Mouse (Mus musculus): ENCODE data around the gene Fkbp2. TPM values are rescaled to one million over a fixed set of nuclear protein-coding genes. Genes with fewer than 3 reads are reported as not detected.
A peak's percentile ranks its signal among the peaks of the same experiment; 100 is the strongest.

Gene Fkbp2
- polyA plus RNA-seq, 1 experiment: 96.8 TPM

GRCm38 (mm10) chr19:6968491-6969271, 11.6 kb downstream of the Fkbp2 start:
- H3K36me3 ChIP-seq (ENCODE audit: control insufficient read depth, insufficient read depth): no peaks in the 10 kb centered on the region
- H3ac ChIP-seq (ENCODE audit: control insufficient read depth, insufficient read length): peak overlapping the region; percentile 60
- peak overlapping the region; percentile 90 for H3K4me2 ChIP-seq (ENCODE audit: low read depth)
- peaks cover 16% of the 10 kb centered on the region for H3K79me2 ChIP-seq (ENCODE audit: control insufficient read depth, insufficient read depth)
- peak overlapping the region; percentile 61 for H3K4me3 ChIP-seq
- TF ChIP-seq MAX (IDR thresholded peaks at IDR 0.05; ENCODE audit: low read depth): no peak
- TF ChIP-seq POLR2AphosphoS2 (IDR thresholded peaks at IDR 0.05; ENCODE audit: insufficient read length, low read depth): no peak
- TF ChIP-seq USF1 (IDR thresholded peaks at IDR 0.05; ENCODE audit: low read depth): no peak
- TF ChIP-seq POLR2A (IDR thresholded peaks at IDR 0.05; ENCODE audit: insufficient read length, low read depth): no peak
- TF ChIP-seq E2F4 (IDR thresholded peaks at IDR 0.05; ENCODE audit: insufficient read depth): no peak
- TF ChIP-seq TCF3 (IDR thresholded peaks at IDR 0.05; ENCODE audit: insufficient read length, low read depth): no peak
- no peak for TF ChIP-seq TCF12 (IDR thresholded peaks at IDR 0.05; ENCODE audit: insufficient read depth, poor library complexity, severe bottlenecking)
- TF ChIP-seq SRF (IDR thresholded peaks at IDR 0.05; ENCODE audit: control insufficient read depth, insufficient read length, low read depth): no peak
- TF ChIP-seq MYOG (IDR thresholded peaks at IDR 0.05; ENCODE audit: control insufficient read depth in 1 of 3, insufficient read depth in 1 of 3, insufficient read length in 2 of 3, low read depth in 2 of 3): no peak
- no peak for TF ChIP-seq CEBPB (IDR thresholded peaks at IDR 0.05; ENCODE audit: insufficient read depth, poor library complexity, severe bottlenecking)
- no peak for TF ChIP-seq MYOD1 (IDR thresholded peaks at IDR 0.05; ENCODE audit: control insufficient read depth in 1 of 3, insufficient read length in 2 of 3, low read depth in 2 of 3)
- no peak for TF ChIP-seq REST (IDR thresholded peaks at IDR 0.05; ENCODE audit: insufficient read depth, insufficient read length)
- no peaks in the 10 kb centered on the region for H3K27me3 ChIP-seq (ENCODE audit: control insufficient read depth, insufficient read depth, insufficient read length)

GRCm38 (mm10) chr19:6956461-6956860, 23.8 kb downstream of the Fkbp2 start:
- Histone ChIP-seq H3ac (ENCODE audit: control insufficient read depth, insufficient read length) (no peak overlapping the region), H3K4me3 (no peak overlapping the region), H3K4me2 (ENCODE audit: low read depth) (no peak overlapping the region), H3K27me3 (ENCODE audit: control insufficient read depth, insufficient read depth, insufficient read length) (no peaks in the 10 kb centered on the region), H3K36me3 (ENCODE audit: control insufficient read depth, insufficient read depth) (peaks cover 5% of the 10 kb centered on the region), H3K79me2 (ENCODE audit: control insufficient read depth, insufficient read depth) (no peaks in the 10 kb centered on the region)
- no peak for TF ChIP-seq CEBPB (IDR thresholded peaks at IDR 0.05; ENCODE audit: insufficient read depth, poor library complexity, severe bottlenecking)
- no peak for TF ChIP-seq MYOD1 (IDR thresholded peaks at IDR 0.05; ENCODE audit: control insufficient read depth in 1 of 3, insufficient read length in 2 of 3, low read depth in 2 of 3)
- no peak for TF ChIP-seq MAX (IDR thresholded peaks at IDR 0.05; ENCODE audit: low read depth)
- no peak for TF ChIP-seq TCF3 (IDR thresholded peaks at IDR 0.05; ENCODE audit: insufficient read length, low read depth)
- TF ChIP-seq USF1 (IDR thresholded peaks at IDR 0.05; ENCODE audit: low read depth): no peak
- no peak for TF ChIP-seq E2F4 (IDR thresholded peaks at IDR 0.05; ENCODE audit: insufficient read depth)
- TF ChIP-seq SRF (IDR thresholded peaks at IDR 0.05; ENCODE audit: control insufficient read depth, insufficient read length, low read depth): no peak
- TF ChIP-seq POLR2A (IDR thresholded peaks at IDR 0.05; ENCODE audit: insufficient read length, low read depth): no peak
- no peak for TF ChIP-seq REST (IDR thresholded peaks at IDR 0.05; ENCODE audit: insufficient read depth, insufficient read length)
- no peak for TF ChIP-seq TCF12 (IDR thresholded peaks at IDR 0.05; ENCODE audit: insufficient read depth, poor library complexity, severe bottlenecking)
- no peak for TF ChIP-seq POLR2AphosphoS2 (IDR thresholded peaks at IDR 0.05; ENCODE audit: insufficient read length, low read depth)
- no peak for TF ChIP-seq MYOG (IDR thresholded peaks at IDR 0.05; ENCODE audit: control insufficient read depth in 1 of 3, insufficient read depth in 1 of 3, insufficient read length in 2 of 3, low read depth in 2 of 3)

DNA sequence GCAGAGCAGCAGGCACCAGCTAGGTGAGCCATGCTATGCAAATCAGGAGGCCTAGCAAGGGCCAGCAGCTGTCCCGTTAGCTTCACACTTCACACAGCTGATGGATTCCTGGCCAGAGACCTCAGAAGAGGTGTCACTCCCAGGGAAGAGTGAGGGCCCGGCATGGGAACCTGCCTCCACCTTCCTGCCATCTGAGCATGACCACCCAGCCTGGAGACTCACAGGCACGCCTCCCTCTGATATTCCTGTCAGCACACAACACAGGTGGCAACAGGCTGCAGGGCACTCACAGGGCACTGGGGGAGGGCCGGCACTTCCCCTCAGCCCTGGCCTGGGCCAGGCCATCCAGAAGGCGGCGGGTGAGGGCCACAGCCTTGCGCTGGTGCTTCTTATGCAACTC, 24.9 kb downstream of the Fkbp2 start:
- Histone ChIP-seq H3K4me2 (ENCODE audit: low read depth) (no peak overlapping the region), H3ac (ENCODE audit: control insufficient read depth, insufficient read length) (no peak overlapping the region), H3K4me3 (no peak overlapping the region), H3K27me3 (ENCODE audit: control insufficient read depth, insufficient read depth, insufficient read length) (no peaks in the 10 kb centered on the region), H3K36me3 (ENCODE audit: control insufficient read depth, insufficient read depth) (peaks cover 5% of the 10 kb centered on the region), H3K79me2 (ENCODE audit: control insufficient read depth, insufficient read depth) (no peaks in the 10 kb centered on the region)
- no peak for TF ChIP-seq SRF (IDR thresholded peaks at IDR 0.05; ENCODE audit: control insufficient read depth, insufficient read length, low read depth)
- no peak for TF ChIP-seq USF1 (IDR thresholded peaks at IDR 0.05; ENCODE audit: low read depth)
- no peak for TF ChIP-seq E2F4 (IDR thresholded peaks at IDR 0.05; ENCODE audit: insufficient read depth)
- no peak for TF ChIP-seq MAX (IDR thresholded peaks at IDR 0.05; ENCODE audit: low read depth)
- TF ChIP-seq TCF12 (IDR thresholded peaks at IDR 0.05; ENCODE audit: insufficient read depth, poor library complexity, severe bottlenecking): no peak
- TF ChIP-seq MYOD1 (IDR thresholded peaks at IDR 0.05; ENCODE audit: control insufficient read depth in 1 of 3, insufficient read length in 2 of 3, low read depth in 2 of 3): no peak
- no peak for TF ChIP-seq CEBPB (IDR thresholded peaks at IDR 0.05; ENCODE audit: insufficient read depth, poor library complexity, severe bottlenecking)
- TF ChIP-seq POLR2AphosphoS2 (IDR thresholded peaks at IDR 0.05; ENCODE audit: insufficient read length, low read depth): no peak
- no peak for TF ChIP-seq TCF3 (IDR thresholded peaks at IDR 0.05; ENCODE audit: insufficient read length, low read depth)
- no peak for TF ChIP-seq MYOG (IDR thresholded peaks at IDR 0.05; ENCODE audit: control insufficient read depth in 1 of 3, insufficient read depth in 1 of 3, insufficient read length in 2 of 3, low read depth in 2 of 3)
- no peak for TF ChIP-seq POLR2A (IDR thresholded peaks at IDR 0.05; ENCODE audit: insufficient read length, low read depth)
- TF ChIP-seq REST (IDR thresholded peaks at IDR 0.05; ENCODE audit: insufficient read depth, insufficient read length): no peak

DNA sequence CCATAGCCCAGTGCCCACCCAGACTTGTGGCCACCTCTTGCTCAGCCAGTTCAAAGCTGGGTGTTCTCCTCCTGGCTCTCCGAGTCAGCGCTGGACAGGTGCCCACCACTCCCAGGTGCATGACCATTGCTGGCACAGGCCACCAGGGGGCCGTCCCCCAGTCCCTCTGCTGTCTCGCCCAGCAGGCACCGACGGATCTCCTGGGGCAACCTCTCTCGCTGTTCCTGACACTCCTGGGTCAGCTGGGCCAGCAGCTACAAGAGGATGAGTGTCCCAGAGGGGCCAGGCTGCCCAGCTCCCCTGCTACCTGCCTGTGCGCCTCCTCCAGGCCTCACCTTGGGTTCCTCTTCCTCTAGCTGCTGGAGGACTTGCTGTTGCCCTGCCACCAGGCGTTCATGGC, 26.3 kb downstream of the Fkbp2 start:
- no peaks in the 10 kb centered on the region for H3K79me2 ChIP-seq (ENCODE audit: control insufficient read depth, insufficient read depth)
- H3K4me3 ChIP-seq: no peak overlapping the region
- no peak overlapping the region for H3ac ChIP-seq (ENCODE audit: control insufficient read depth, insufficient read length)
- H3K27me3 ChIP-seq (ENCODE audit: control insufficient read depth, insufficient read depth, insufficient read length): no peaks in the 10 kb centered on the region
- TF ChIP-seq USF1 (IDR thresholded peaks at IDR 0.05; ENCODE audit: low read depth) (no peak), MYOG (IDR thresholded peaks at IDR 0.05; ENCODE audit: control insufficient read depth in 1 of 3, insufficient read depth in 1 of 3, insufficient read length in 2 of 3, low read depth in 2 of 3) (peak in 2 of 3 experiments; percentile 2 to 22), REST (IDR thresholded peaks at IDR 0.05; ENCODE audit: insufficient read depth, insufficient read length) (no peak), POLR2A (IDR thresholded peaks at IDR 0.05; ENCODE audit: insufficient read length, low read depth) (no peak), TCF3 (IDR thresholded peaks at IDR 0.05; ENCODE audit: insufficient read length, low read depth) (no peak), MYOD1 (IDR thresholded peaks at IDR 0.05; ENCODE audit: control insufficient read depth in 1 of 3, insufficient read length in 2 of 3, low read depth in 2 of 3) (peak in 1 of 3 experiments; percentile 43), E2F4 (IDR thresholded peaks at IDR 0.05; ENCODE audit: insufficient read depth) (no peak), CEBPB (IDR thresholded peaks at IDR 0.05; ENCODE audit: insufficient read depth, poor library complexity, severe bottlenecking) (no peak), TCF12 (IDR thresholded peaks at IDR 0.05; ENCODE audit: insufficient read depth, poor library complexity, severe bottlenecking) (no peak), MAX (IDR thresholded peaks at IDR 0.05; ENCODE audit: low read depth) (no peak), SRF (IDR thresholded peaks at IDR 0.05; ENCODE audit: control insufficient read depth, insufficient read length, low read depth) (no peak), POLR2AphosphoS2 (IDR thresholded peaks at IDR 0.05; ENCODE audit: insufficient read length, low read depth) (peak; percentile 59)
- H3K4me2 ChIP-seq (ENCODE audit: low read depth): no peak overlapping the region
- no peaks in the 10 kb centered on the region for H3K36me3 ChIP-seq (ENCODE audit: control insufficient read depth, insufficient read depth)

Measured in myocyte (in vitro differentiated cells).